Mouse (Mus musculus): ENCODE results near the gene Mtus2.

- TF ChIP-seq CTCF (IDR thresholded peaks at IDR 0.05) (no peak), EP300 (IDR thresholded peaks at IDR 0.05) (no peak)
Observed at GRCm38 (mm10) chr5:148027985-148028384, 70.9 kb downstream of the Mtus2 start.
